Mouse (Mus musculus) heart, postnatal 14 days (tissue): ENCODE measurements around the gene A630023A22Rik. TPM values are rescaled to one million over a fixed set of nuclear protein-coding genes. Genes with fewer than 3 reads are reported as not detected.

Experiments
- DNase-seq, 2 experiments: peaks; one replicate each; pipeline ENCODE4 v3.0.0; 2021 to 2022
- intact Hi-C: fragments of 180-260 bp; cut with DNase I; formaldehyde crosslinking; loops from one replicate; pipeline ENCODE4 v1.15.1; 2025
- long read RNA-seq, 2 experiments: library from polyadenylated mRNA; stranded (forward); transcript quantifications; one replicate each; pipeline ENCODE4 v2.0.0; 2021
- total RNA-seq, 2 experiments: library from RNA; stranded (reverse); gene quantifications; 2 replicates each; pipeline ENCODE4 v1.2.3; 2021

Gene A630023A22Rik
- not detected for total RNA-seq
- long read RNA-seq, experiment 1: 0 reads
- long read RNA-seq, experiment 2: 0 reads

GRCm38 (mm10) chr14:34102601-34103000 is at the start of gene A630023A22Rik:
A630023A22Rik (minus strand) TSS chr14:34102754.
- DNase-seq: no peak
- intact Hi-C loops: loop anchor here (5.0 kb wide), 1 partner anchor 145 kb away; no protein-coding TSS in a partner anchor

- intact Hi-C loops: no loop called here
- peak; percentile 59 for DNase-seq
Measured at GRCm38 (mm10) chr14:34152342-34152741, 49.8 kb upstream of the A630023A22Rik start, which contains the start of gene Npy4r. Npy4r (minus strand) TSS chr14:34152489.

- no peak for DNase-seq
- intact Hi-C loops: no loop called here
Measured at GRCm38 (mm10) chr14:34142915-34143314, 40.4 kb upstream of the A630023A22Rik start.

GRCm38 (mm10) chr14:34142316-34142715 is 39.8 kb upstream of the A630023A22Rik start:
- intact Hi-C loops: no loop called here
- no peak for DNase-seq

GRCm38 (mm10) chr14:34139671-34140664 is 37.4 kb upstream of the A630023A22Rik start:
- no peak for DNase-seq
- intact Hi-C loops: no loop called here

- intact Hi-C loops: no loop called here
- DNase-seq: no peak
Measured at GRCm38 (mm10) chr14:34135391-34135790, 32.8 kb upstream of the A630023A22Rik start.

GRCm38 (mm10) chr14:34131216-34131615 is 28.7 kb upstream of the A630023A22Rik start:
- intact Hi-C loops: no loop called here

GRCm38 (mm10) chr14:34121691-34122090 is 19.1 kb upstream of the A630023A22Rik start:
- DNase-seq: no peak
- intact Hi-C loops: no loop called here

More at GRCm38 (mm10) chr14:34131216-34131615, 28.7 kb upstream of the A630023A22Rik start:
- no peak for DNase-seq

GRCm38 (mm10) chr14:34120923-34121351 is 18.4 kb upstream of the A630023A22Rik start:
- intact Hi-C loops: no loop called here
- DNase-seq: no peak

GRCm38 (mm10) chr14:34120016-34120910 is 17.7 kb upstream of the A630023A22Rik start:
- no peak for DNase-seq

GRCm38 (mm10) chr14:34119046-34119723 is 16.6 kb upstream of the A630023A22Rik start:
- no peak for DNase-seq
- intact Hi-C loops: no loop called here

More at GRCm38 (mm10) chr14:34120016-34120910, 17.7 kb upstream of the A630023A22Rik start:
- intact Hi-C loops: no loop called here

- DNase-seq: no peak
- intact Hi-C loops: no loop called here
Measured at GRCm38 (mm10) chr14:34114311-34114710, 11.8 kb upstream of the A630023A22Rik start.

GRCm38 (mm10) chr14:34107594-34107993 is 5.0 kb upstream of the A630023A22Rik start:
- intact Hi-C loops: loop anchor here (2.0 to 5.0 kb wide), 2 partner anchors 47 to 130 kb away; no protein-coding TSS in a partner anchor
- no peak for DNase-seq

GRCm38 (mm10) chr14:34106389-34107062 is 4.0 kb upstream of the A630023A22Rik start:
- intact Hi-C loops: loop anchor here (2.0 to 5.0 kb wide), 2 partner anchors 48 to 131 kb away; no protein-coding TSS in a partner anchor
- DNase-seq: peak; percentile 31 to 57

- peak; percentile 74 to 84 for DNase-seq
- intact Hi-C loops: loop anchor here (1.0 to 5.0 kb wide), 3 partner anchors 25 to 148 kb away; no protein-coding TSS in a partner anchor
Measured at GRCm38 (mm10) chr14:34104892-34105291, 2.3 kb upstream of the A630023A22Rik start.

- DNase-seq: no peak
- intact Hi-C loops: loop anchor here (5.0 kb wide), 1 partner anchor 147 kb away; no protein-coding TSS in a partner anchor
Measured at GRCm38 (mm10) chr14:34103855-34104254, 1.3 kb upstream of the A630023A22Rik start.

GRCm38 (mm10) chr14:34096161-34096560 is 6.4 kb downstream of the A630023A22Rik start:
- no peak for DNase-seq
- intact Hi-C loops: no loop called here

GRCm38 (mm10) chr14:34092856-34093255 is 9.7 kb downstream of the A630023A22Rik start:
- DNase-seq: no peak
- intact Hi-C loops: no loop called here

GRCm38 (mm10) chr14:34091475-34091874 is 11.1 kb downstream of the A630023A22Rik start:
- intact Hi-C loops: no loop called here
- DNase-seq: no peak
